Mouse (Mus musculus) liver, embryonic 13.5 days (tissue): ENCODE data around the gene Selplg. TPM values are rescaled to one million over a fixed set of nuclear protein-coding genes. Genes with fewer than 3 reads are reported as not detected.
A peak's percentile ranks its signal among the peaks of the same experiment; 100 is the strongest.
"Not testable (repeated sequence)": the region's sequence is repeated elsewhere in the genome, so short reads cannot be mapped to it uniquely, and the experiment has no call there.

Experiments
- ATAC-seq: fragments of 200-750 bp; cut with Nextera tagmentation; 2 replicates; pipeline ENCODE4 v1.8.0; 2017; ENCODE audit warnings: low read depth, mild to moderate bottlenecking, moderate number of reproducible peaks, moderate library complexity
- DNase-seq: peaks from one replicate; pipeline ENCODE4 v3.0.0; 2022
- H3K27ac ChIP-seq: fragments of 300-500 bp; sonication (generic); 2 replicates; pipeline ENCODE4 v1.5.1; 2015; ENCODE audit warnings: moderate library complexity, mild to moderate bottlenecking, inconsistent platforms
- H3K27me3 ChIP-seq: fragments of 300-500 bp; sonication (generic); 2 replicates; pipeline ENCODE4 v1.6.1; 2015; ENCODE audit warnings: mild to moderate bottlenecking, inconsistent platforms
- H3K36me3 ChIP-seq: fragments of 300-500 bp; sonication (generic); 2 replicates; pipeline ENCODE4 v1.6.1; 2015; ENCODE audit warnings: mild to moderate bottlenecking, inconsistent platforms
- H3K4me1 ChIP-seq: fragments of 300-500 bp; sonication (generic); replicated peaks from 2 replicates; pipeline ENCODE4 v1.6.1; 2015; ENCODE audit warnings: inconsistent platforms
- H3K4me2 ChIP-seq: fragments of 300-500 bp; sonication (generic); 2 replicates; pipeline ENCODE4 v1.6.1; 2015; ENCODE audit warnings: inconsistent platforms, mild to moderate bottlenecking, moderate library complexity
- H3K4me3 ChIP-seq: fragments of 300-500 bp; sonication (generic); replicated peaks from 2 replicates; pipeline ENCODE4 v1.5.1; 2015; ENCODE audit warnings: mild to moderate bottlenecking, inconsistent platforms
- H3K9ac ChIP-seq: fragments of 300-500 bp; sonication (generic); 2 replicates; pipeline ENCODE4 v1.6.1; 2015; ENCODE audit warnings: mild to moderate bottlenecking, inconsistent platforms
- H3K9me3 ChIP-seq: fragments of 300-500 bp; sonication (generic); replicated peaks from 2 replicates; pipeline ENCODE4 v1.6.1; 2016; ENCODE audit warnings: inconsistent platforms
- WGBS: fragments of 180-500 bp; shearing (Covaris S2); methylation state at CpG from one replicate; pipeline ENCODE4 v1.1.7; 2015; ENCODE audit not compliant: insufficient replicate concordance; 5-methylcytosine and 5-hydroxymethylcytosine counted together
- polyA plus RNA-seq: library from polyadenylated mRNA; unstranded; fragments of >200 nt; fragmentation: Nextera tagmentation; extraction: Ambion mirVana; gene quantifications from 2 replicates; pipeline ENCODE4 v1.2.1, GENCODE M21; 2015

The Selplg gene
- polyA plus RNA-seq, 1 experiment from 2014 or later, result 11.6 TPM

DNA sequence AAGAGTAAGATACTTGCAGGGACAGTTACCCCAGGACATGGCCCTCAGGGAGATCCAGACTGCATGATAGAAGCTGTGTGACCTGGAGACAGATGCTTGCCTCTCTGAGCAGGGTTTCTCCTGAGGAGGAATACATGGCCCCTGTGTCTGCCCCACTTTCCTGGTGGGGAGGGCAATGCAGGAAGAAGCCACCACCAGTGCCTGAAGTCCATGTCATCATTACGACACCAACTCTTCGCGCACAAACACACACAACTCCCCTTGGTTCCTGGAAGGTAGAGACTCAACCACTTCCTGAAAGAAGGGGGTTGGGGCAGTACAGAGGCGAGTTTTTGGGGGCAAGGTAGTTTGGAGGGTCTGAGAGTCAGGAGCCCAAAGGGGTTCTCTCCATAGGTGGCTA lies 8.2 kb downstream of the Selplg start:
- H3K27ac ChIP-seq, result no peak overlapping the region
- 50% methylated on average over 4 of the region's 4 CpGs for WGBS

GRCm38 (mm10) chr5:113818572-113818971 lies 13.9 kb downstream of the Selplg start:
- Histone ChIP-seq H3K4me3 (no peak overlapping the region), H3K27me3 (no peaks in the 10 kb centered on the region; the same call in 1 of the 2 replicates), H3K36me3 (no peaks in the 10 kb centered on the region), H3K4me2 (no peak overlapping the region), H3K9me3 (no peaks in the 10 kb centered on the region), H3K4me1 (peaks cover 7% of the 10 kb centered on the region; the same call in 1 of the 2 replicates), H3K27ac (no peak overlapping the region), H3K9ac (no peak overlapping the region)
- 73% methylated on average over 14 of the region's 14 CpGs for WGBS
- DNase-seq (no peak), ATAC-seq (no peak)

More for the DNA sequence above, 8.2 kb downstream of the Selplg start:
- DNase-seq (no peak), ATAC-seq (no peak)
- Histone ChIP-seq H3K4me3 (no peak overlapping the region), H3K9me3 (no peaks in the 10 kb centered on the region), H3K27me3 (no peaks in the 10 kb centered on the region), H3K4me1 (peaks cover 29% of the 10 kb centered on the region), H3K9ac (no peak overlapping the region), H3K4me2 (no peak overlapping the region), H3K36me3 (no peaks in the 10 kb centered on the region)

DNA sequence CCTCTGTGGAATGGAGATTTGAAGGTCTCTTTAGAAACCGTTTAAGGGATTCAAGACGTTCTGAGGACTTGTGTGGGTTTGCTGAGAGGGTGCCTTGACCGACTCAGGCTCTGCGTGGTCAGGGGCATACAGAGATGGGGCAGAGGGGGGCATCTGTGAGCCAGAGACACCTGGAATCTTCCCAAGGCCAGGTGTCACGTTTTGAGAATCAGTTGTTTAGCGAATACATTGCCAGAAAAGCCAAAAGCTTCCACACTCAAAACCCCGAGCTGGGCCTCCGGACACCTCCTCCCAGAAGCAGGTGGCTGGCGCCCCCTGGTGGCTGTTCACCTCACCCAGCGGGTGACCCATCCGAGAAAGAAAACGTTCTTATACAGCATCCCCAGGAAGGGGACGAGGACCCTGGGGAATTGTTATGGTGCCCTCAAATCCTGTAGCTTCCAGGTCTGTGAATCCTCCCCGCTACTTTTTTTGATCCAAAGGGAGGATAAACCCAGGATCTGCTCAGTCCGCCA lies 16.7 kb downstream of the Selplg start:
- Histone ChIP-seq H3K4me3 (no peak overlapping the region), H3K9ac (peak overlapping the region; percentile 29; the same call in 1 of the 2 replicates), H3K27ac (no peak overlapping the region), H3K27me3 (no peaks in the 10 kb centered on the region; the same call in 1 of the 2 replicates), H3K36me3 (no peaks in the 10 kb centered on the region), H3K4me2 (no peak overlapping the region), H3K9me3 (no peaks in the 10 kb centered on the region), H3K4me1 (peaks cover 7% of the 10 kb centered on the region; the same call in 1 of the 2 replicates)
- no peak; the same call in 1 of the 2 replicates for ATAC-seq
- DNase-seq, result peak; percentile 64
- 17% methylated on average over 15 of the region's 15 CpGs for WGBS

GRCm38 (mm10) chr5:113815041-113815389 lies 17.4 kb downstream of the Selplg start:
- Histone ChIP-seq H3K27ac (no peak overlapping the region), H3K4me1 (peaks cover 7% of the 10 kb centered on the region; the same call in 1 of the 2 replicates), H3K27me3 (no peaks in the 10 kb centered on the region; the same call in 1 of the 2 replicates), H3K4me3 (no peak overlapping the region), H3K9ac (no peak overlapping the region), H3K9me3 (no peaks in the 10 kb centered on the region), H3K36me3 (no peaks in the 10 kb centered on the region), H3K4me2 (no peak overlapping the region)
- ATAC-seq (no peak), DNase-seq (no peak)
- 47% methylated on average over 11 of the region's 11 CpGs for WGBS

GRCm38 (mm10) chr5:113814111-113815040 lies 18.1 kb downstream of the Selplg start:
- DNase-seq (no peak), ATAC-seq (no peak)
- no peak overlapping the region for H3K9ac ChIP-seq
- H3K4me1 ChIP-seq, result peaks cover 7% of the 10 kb centered on the region; the same call in 1 of the 2 replicates
- no peak overlapping the region for H3K4me3 ChIP-seq
- H3K36me3 ChIP-seq, result no peaks in the 10 kb centered on the region
- no peak overlapping the region for H3K4me2 ChIP-seq
- H3K27ac ChIP-seq, result no peak overlapping the region
- WGBS, result 31% methylated on average over 27 of the region's 27 CpGs
- H3K9me3 ChIP-seq, result no peaks in the 10 kb centered on the region
- H3K27me3 ChIP-seq, result no peaks in the 10 kb centered on the region; the same call in 1 of the 2 replicates

DNA sequence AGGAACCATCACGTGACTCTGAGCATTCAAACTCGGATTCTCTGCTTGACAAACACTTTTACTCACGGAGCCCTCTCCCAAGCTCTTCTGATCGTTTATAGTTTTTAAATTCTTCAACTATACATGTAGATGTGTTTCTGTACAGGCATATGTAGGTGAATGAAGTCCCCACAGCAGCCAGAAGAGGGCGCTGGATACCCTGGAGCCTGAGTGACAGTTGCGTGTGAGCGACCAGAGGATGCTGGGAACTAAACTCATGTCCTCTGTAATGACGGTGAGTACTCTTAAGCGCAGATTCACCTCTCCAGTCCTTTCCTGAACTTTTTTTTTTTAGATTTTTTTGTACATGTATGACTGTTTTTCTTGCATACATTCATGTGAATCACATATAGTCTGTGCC lies 18.8 kb downstream of the Selplg start:
- Histone ChIP-seq H3K36me3 (no peaks in the 10 kb centered on the region), H3K4me1 (peaks cover 7% of the 10 kb centered on the region; the same call in 1 of the 2 replicates), H3K27ac (no peak overlapping the region), H3K4me2 (no peak overlapping the region), H3K27me3 (no peaks in the 10 kb centered on the region; the same call in 1 of the 2 replicates), H3K4me3 (no peak overlapping the region), H3K9me3 (no peaks in the 10 kb centered on the region), H3K9ac (no peak overlapping the region)
- ATAC-seq (no peak), DNase-seq (no peak)
- WGBS, result 20% methylated on average over 9 of the region's 9 CpGs

- no peak for ATAC-seq
- H3K27me3 ChIP-seq, result no peaks in the 10 kb centered on the region; the same call in none of the 2 replicates
- no peaks in the 10 kb centered on the region for H3K36me3 ChIP-seq
- no peaks in the 10 kb centered on the region for H3K9me3 ChIP-seq
- H3K4me2 ChIP-seq, result no peak overlapping the region
- H3K27ac ChIP-seq, result no peak overlapping the region
- no peak overlapping the region for H3K4me3 ChIP-seq
- WGBS, result 49% methylated on average over 2 of the region's 2 CpGs
- no peak overlapping the region for H3K9ac ChIP-seq
- peaks cover 10% of the 10 kb centered on the region; the same call in 1 of the 2 replicates for H3K4me1 ChIP-seq
- DNase-seq, result no peak
Measured at GRCm38 (mm10) chr5:113812638-113813037, 19.8 kb downstream of the Selplg start.

DNA sequence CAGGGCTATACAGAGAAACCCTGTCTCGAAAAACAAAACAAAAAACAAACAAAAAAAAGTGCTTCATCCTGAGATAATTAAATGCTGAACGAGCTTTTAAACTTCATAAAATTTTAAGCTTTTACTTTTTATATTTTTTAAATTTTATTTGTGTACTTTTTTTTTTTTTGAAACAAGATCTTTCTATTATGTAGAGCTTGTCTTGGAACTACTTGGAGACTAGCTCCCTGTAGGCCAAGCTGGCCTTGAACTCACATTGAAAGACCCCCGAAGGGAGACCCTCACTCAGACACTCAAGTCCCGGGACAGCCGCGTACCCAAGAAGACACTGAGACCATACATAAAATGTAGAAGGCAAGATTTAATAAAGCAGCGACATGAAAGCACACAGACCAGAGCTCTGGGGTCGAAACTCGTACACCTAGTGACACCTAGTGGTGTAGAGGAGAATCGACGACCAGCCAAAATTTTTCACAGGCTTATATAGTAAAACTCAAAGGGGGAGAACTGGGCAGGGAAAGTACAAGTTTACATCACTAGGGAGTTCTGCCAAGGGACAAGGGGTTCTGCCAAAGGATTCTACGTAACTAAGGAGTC lies 20.5 kb downstream of the Selplg start:
- 18% methylated on average over 11 of the region's 12 CpGs for WGBS
- H3K36me3 ChIP-seq, H3K9ac ChIP-seq, H3K4me3 ChIP-seq, H3K4me2 ChIP-seq, H3K27ac ChIP-seq, H3K9me3 ChIP-seq, H3K27me3 ChIP-seq, ATAC-seq: not testable (repeated sequence)
- peak; percentile 24 for DNase-seq
- H3K4me1 ChIP-seq, result peaks cover 10% of the 10 kb centered on the region; the same call in 1 of the 2 replicates

- no peak for DNase-seq
Measured at GRCm38 (mm10) chr5:113810111-113810510, 22.3 kb downstream of the Selplg start.

DNA sequence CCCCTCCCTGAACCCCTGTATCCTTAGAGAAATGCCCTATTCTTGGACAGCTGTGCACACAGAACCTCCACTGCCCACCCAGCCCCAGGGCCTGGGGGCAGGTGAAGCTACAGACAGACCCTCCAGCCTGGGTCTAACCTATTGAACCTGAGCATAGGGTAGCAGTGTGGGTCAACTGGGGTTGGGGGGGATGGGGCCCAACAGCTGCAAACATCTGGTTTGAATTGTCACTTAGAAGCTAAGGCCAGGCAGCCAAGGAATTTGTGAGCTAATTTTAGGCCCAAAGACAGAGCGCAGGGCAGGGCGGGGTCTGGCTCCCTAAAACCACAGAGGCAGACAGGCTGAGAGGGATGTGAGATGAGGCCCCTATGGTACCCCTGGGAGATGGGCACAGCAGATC lies 24.3 kb downstream of the Selplg start:
- ATAC-seq, result no peak
- Histone ChIP-seq H3K9ac (no peak overlapping the region), H3K27me3 (no peaks in the 10 kb centered on the region; the same call in 1 of the 2 replicates), H3K4me1 (peaks cover 14% of the 10 kb centered on the region), H3K4me2 (no peak overlapping the region), H3K36me3 (no peaks in the 10 kb centered on the region), H3K9me3 (no peaks in the 10 kb centered on the region), H3K27ac (no peak overlapping the region; the same call in 1 of the 2 replicates), H3K4me3 (no peak overlapping the region)
- DNase-seq, result no peak
- 50% methylated on average over 2 of the region's 2 CpGs for whole genome bisulfite sequencing

More at GRCm38 (mm10) chr5:113810111-113810510, 22.3 kb downstream of the Selplg start:
- no peaks in the 10 kb centered on the region; the same call in none of the 2 replicates for H3K27me3 ChIP-seq
- no peak overlapping the region for H3K4me2 ChIP-seq
- no peaks in the 10 kb centered on the region for H3K36me3 ChIP-seq
- 56% methylated on average over 4 of the region's 4 CpGs for WGBS
- ATAC-seq, result no peak
- no peak overlapping the region for H3K27ac ChIP-seq
- no peak overlapping the region for H3K9ac ChIP-seq
- H3K4me1 ChIP-seq, result 0 out of 2 replicates have a peak, but pooled peaks cover 5% of the 10 kb centered on the region
- H3K4me3 ChIP-seq, result no peak overlapping the region
- H3K9me3 ChIP-seq, result no peaks in the 10 kb centered on the region

- Histone ChIP-seq H3K4me1 (peaks cover 14% of the 10 kb centered on the region), H3K9me3 (no peaks in the 10 kb centered on the region), H3K27me3 (no peaks in the 10 kb centered on the region; the same call in 1 of the 2 replicates), H3K36me3 (no peaks in the 10 kb centered on the region), H3K9ac (no peak overlapping the region), H3K27ac (no peak overlapping the region; the same call in 1 of the 2 replicates), H3K4me2 (no peak overlapping the region), H3K4me3 (no peak overlapping the region)
- ATAC-seq (no peak), DNase-seq (no peak)
- 53% methylated on average over 9 of the region's 9 CpGs for WGBS
Measured at GRCm38 (mm10) chr5:113807712-113808111, 24.7 kb downstream of the Selplg start.
